Mouse (Mus musculus): ENCODE results near the gene Ppp1r36.

- no peak for TF ChIP-seq TAL1 (IDR thresholded peaks at IDR 0.05; ENCODE audit: low read length)
- no peak for TF ChIP-seq GATA1 (IDR thresholded peaks at IDR 0.05; ENCODE audit: low read length)
These were observed 49.9 kb downstream of the Ppp1r36 start for GRCm38 (mm10) chr12:76467256-76467655.

Data from erythroblast, embryonic 14.5 days (primary cell).